Mouse (Mus musculus): ENCODE data around the gene Olfr547. TPM values are rescaled to one million over a fixed set of nuclear protein-coding genes. Genes with fewer than 3 reads are reported as not detected.
"Not testable (repeated sequence)": the region's sequence is repeated elsewhere in the genome, so short reads cannot be mapped to it uniquely, and the experiment has no call there.

The Olfr547 gene
- polyA plus RNA-seq (2012; rRNA removed) = not detected in 2 replicates

DNA sequence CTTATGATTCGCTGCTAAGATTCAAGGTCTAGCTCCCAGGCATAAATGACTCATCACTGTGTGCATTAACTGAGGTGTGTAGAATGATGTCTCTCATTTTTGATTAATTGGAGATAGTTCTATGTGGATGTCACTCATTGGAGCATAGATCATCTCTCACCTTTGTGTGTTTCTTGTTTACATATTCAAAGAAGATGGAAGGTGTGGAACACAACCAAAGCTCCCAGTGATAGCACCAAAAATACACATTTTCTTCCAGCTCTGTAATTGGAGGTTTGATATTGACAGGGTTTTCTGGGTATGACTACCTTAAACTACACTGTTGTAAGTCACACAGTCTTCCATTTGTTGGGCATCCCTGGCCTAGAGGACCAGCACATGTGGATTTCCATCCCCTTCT is at the start of gene Olfr547:
Gene Olfr547, plus strand, starts transcription at position 301 of the 400 bp plus-strand sequence.
- 77% methylated on average over 1 of the region's 1 CpGs for WGBS
- DNase-seq (ENCODE audit: low read depth in 1 of 2, low spot score in 2 of 2) = no peak
- Histone ChIP-seq H3K27me3 (ENCODE audit: control insufficient read depth, insufficient read depth, low read length) (no peaks in the 10 kb centered on the region), H3K36me3 (ENCODE audit: control insufficient read depth, insufficient read depth, low read length) (no peaks in the 10 kb centered on the region), H3K27ac (ENCODE audit: insufficient read depth, low read length) (no peak within 1 kb of the TSS), H3K4me1 (ENCODE audit: control insufficient read depth, insufficient read depth, insufficient read length) (no peaks in the 10 kb centered on the region), H3K4me3 (ENCODE audit: extremely low read depth, insufficient read depth, insufficient read length) (no peak within 1 kb of the TSS)
- no peak for TF ChIP-seq POLR2A (IDR thresholded peaks at IDR 0.05; ENCODE audit: low read depth, low read length)
- no peak for TF ChIP-seq CTCF (IDR thresholded peaks at IDR 0.05; ENCODE audit: extremely low read depth, insufficient read depth, insufficient read length, insufficient replicate concordance)

DNA sequence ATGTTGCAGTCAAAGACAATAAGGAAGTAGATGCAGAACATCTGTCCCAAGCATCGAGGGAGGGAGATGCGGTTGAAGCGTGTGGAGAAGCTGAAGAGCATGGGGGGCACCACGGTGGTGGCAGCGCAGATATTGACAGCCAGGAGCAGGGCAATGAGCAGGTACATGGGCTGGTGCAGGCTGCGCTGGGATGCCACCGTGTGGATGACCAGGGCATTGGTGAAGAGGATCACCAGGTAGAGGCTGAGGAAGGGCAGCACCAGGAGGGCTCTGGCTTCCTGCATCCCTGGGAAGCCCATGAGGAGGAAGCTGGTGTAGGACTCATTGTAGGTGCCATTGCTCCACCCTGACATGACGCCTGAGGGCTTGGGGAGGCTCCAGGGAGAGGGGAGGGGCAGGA is 49.8 kb upstream of the Olfr547 start:
- H3K27ac ChIP-seq (ENCODE audit: insufficient read depth, low read length); H3K4me3 ChIP-seq (ENCODE audit: extremely low read depth, insufficient read depth, insufficient read length); DNase-seq (ENCODE audit: low read depth in 1 of 2, low spot score in 2 of 2); H3K4me1 ChIP-seq (ENCODE audit: control insufficient read depth, insufficient read depth, insufficient read length); H3K27me3 ChIP-seq (ENCODE audit: control insufficient read depth, insufficient read depth, low read length); H3K36me3 ChIP-seq (ENCODE audit: control insufficient read depth, insufficient read depth, low read length): not testable (repeated sequence)
- 67% methylated on average over 8 of the region's 8 CpGs for WGBS

DNA sequence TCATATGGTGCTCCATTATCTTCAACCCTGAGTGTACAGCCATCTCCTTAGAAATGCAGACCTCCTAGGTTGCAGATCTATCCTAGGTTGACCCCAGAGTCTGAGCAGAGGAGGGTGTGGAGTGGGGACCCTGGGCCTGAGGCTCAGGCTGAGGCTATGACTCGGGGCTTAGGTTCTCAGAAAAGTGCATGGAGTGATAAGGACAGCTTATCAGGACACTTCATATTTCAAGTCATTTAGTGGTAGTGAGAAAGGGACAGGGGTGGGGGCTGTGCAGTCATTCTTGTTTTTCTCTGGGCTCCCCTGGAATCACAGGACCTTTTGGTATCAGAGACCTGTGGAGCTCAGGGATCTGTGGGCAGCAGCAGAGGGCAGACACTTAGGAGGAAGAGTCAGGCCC is 48.4 kb upstream of the Olfr547 start:
- no peak overlapping the region for H3K27ac ChIP-seq (ENCODE audit: insufficient read depth, low read length)
- no peaks in the 10 kb centered on the region for H3K4me1 ChIP-seq (ENCODE audit: control insufficient read depth, insufficient read depth, insufficient read length)
- no peaks in the 10 kb centered on the region for H3K36me3 ChIP-seq (ENCODE audit: control insufficient read depth, insufficient read depth, low read length)
- no peak for DNase-seq (ENCODE audit: low read depth in 1 of 2, low spot score in 2 of 2)
- no peak overlapping the region for H3K4me3 ChIP-seq (ENCODE audit: extremely low read depth, insufficient read depth, insufficient read length)
- no peaks in the 10 kb centered on the region for H3K27me3 ChIP-seq (ENCODE audit: control insufficient read depth, insufficient read depth, low read length)
- TF ChIP-seq POLR2A (IDR thresholded peaks at IDR 0.05; ENCODE audit: low read depth, low read length) (no peak), CTCF (IDR thresholded peaks at IDR 0.05; ENCODE audit: extremely low read depth, insufficient read depth, insufficient read length, insufficient replicate concordance) (no peak)
- WGBS = 62% methylated on average over 1 of the region's 1 CpGs

DNA sequence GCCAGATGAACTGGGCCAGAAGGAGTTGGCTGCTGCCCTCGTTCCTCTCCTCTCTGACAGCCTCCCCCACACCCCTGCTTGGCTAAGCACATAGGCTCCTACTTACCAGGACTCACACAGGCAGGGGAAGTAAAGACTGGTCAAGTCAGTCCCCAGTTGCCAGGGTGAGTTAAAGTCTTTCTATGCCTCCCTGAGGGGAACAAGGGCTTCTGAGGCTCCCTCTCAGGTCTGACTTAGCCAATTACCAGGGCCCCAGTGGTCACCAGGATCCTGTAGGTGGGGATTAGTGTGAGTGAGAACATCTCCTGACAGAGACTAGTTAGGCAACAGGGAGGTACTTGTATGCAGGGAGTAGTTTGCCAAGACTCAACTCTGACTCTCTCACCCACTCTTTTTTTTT is 46.4 kb upstream of the Olfr547 start, which contains the start of gene Olfr544:
Gene Olfr544, minus strand, starts transcription at position 153 of the 400 bp plus-strand sequence.
- no peaks in the 10 kb centered on the region for H3K4me1 ChIP-seq (ENCODE audit: control insufficient read depth, insufficient read depth, insufficient read length)
- H3K36me3 ChIP-seq (ENCODE audit: control insufficient read depth, insufficient read depth, low read length) = no peaks in the 10 kb centered on the region
- TF ChIP-seq CTCF (IDR thresholded peaks at IDR 0.05; ENCODE audit: extremely low read depth, insufficient read depth, insufficient read length, insufficient replicate concordance) = no peak
- no peak for TF ChIP-seq POLR2A (IDR thresholded peaks at IDR 0.05; ENCODE audit: low read depth, low read length)
- no peaks in the 10 kb centered on the region for H3K27me3 ChIP-seq (ENCODE audit: control insufficient read depth, insufficient read depth, low read length)
- H3K27ac ChIP-seq (ENCODE audit: insufficient read depth, low read length) = no peak within 1 kb of the TSS
- 37% methylated on average over 1 of the region's 1 CpGs for WGBS
- no peak for DNase-seq (ENCODE audit: low read depth in 1 of 2, low spot score in 2 of 2)
- no peak within 1 kb of the TSS for H3K4me3 ChIP-seq (ENCODE audit: extremely low read depth, insufficient read depth, insufficient read length)

DNA sequence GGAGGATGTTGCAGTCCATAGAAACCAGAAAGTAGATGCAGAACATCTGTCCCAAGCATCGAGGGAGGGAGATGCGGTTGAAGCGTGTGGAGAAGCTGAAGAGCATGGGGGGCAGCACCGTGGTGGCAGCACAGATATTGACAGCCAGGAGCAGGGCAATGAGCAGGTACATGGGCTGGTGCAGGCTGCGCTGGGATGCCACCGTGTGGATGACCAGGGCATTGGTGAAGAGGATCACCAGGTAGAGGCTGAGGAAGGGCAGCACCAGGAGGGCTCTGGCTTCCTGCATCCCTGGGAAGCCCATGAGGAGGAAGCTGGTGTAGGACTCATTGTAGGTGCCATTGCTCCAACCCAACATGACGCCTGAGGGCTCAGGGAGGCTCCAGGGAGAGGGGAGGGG is 40.1 kb upstream of the Olfr547 start:
- not testable (repeated sequence) for H3K27ac ChIP-seq (ENCODE audit: insufficient read depth, low read length); H3K4me1 ChIP-seq (ENCODE audit: control insufficient read depth, insufficient read depth, insufficient read length); H3K36me3 ChIP-seq (ENCODE audit: control insufficient read depth, insufficient read depth, low read length); H3K4me3 ChIP-seq (ENCODE audit: extremely low read depth, insufficient read depth, insufficient read length); DNase-seq (ENCODE audit: low read depth in 1 of 2, low spot score in 2 of 2); H3K27me3 ChIP-seq (ENCODE audit: control insufficient read depth, insufficient read depth, low read length)
- WGBS = 66% methylated on average over 7 of the region's 7 CpGs

DNA sequence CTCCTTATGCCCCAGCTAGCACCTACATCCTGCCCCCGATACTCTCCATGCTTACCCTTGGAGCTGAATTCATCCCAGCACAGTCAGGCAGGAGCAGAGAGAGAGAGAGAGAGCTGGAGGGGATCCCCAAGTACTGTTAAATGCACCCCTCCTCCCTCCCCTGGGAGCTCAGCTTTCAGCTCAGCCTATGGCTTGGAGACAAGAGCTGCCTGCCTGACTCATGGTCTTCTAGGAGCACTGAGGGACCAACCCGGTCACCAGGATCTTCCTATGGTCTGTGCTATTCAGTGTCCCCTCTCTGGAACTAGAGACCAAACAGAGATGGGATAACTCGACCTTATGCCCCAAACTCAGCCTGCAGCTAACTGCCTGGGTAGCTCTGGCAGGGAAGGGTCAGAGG is 35.1 kb upstream of the Olfr547 start, which contains the start of gene Olfr545:
Gene Olfr545, minus strand, starts transcription at position 101 of the 400 bp plus-strand sequence.
- Histone ChIP-seq H3K27me3 (ENCODE audit: control insufficient read depth, insufficient read depth, low read length) (no peaks in the 10 kb centered on the region), H3K36me3 (ENCODE audit: control insufficient read depth, insufficient read depth, low read length) (no peaks in the 10 kb centered on the region), H3K4me3 (ENCODE audit: extremely low read depth, insufficient read depth, insufficient read length) (no peak within 1 kb of the TSS), H3K4me1 (ENCODE audit: control insufficient read depth, insufficient read depth, insufficient read length) (no peaks in the 10 kb centered on the region), H3K27ac (ENCODE audit: insufficient read depth, low read length) (no peak within 1 kb of the TSS)
- WGBS = 79% methylated on average over 3 of the region's 3 CpGs
- DNase-seq (ENCODE audit: low read depth in 1 of 2, low spot score in 2 of 2) = no peak
- no peak for TF ChIP-seq POLR2A (IDR thresholded peaks at IDR 0.05; ENCODE audit: low read depth, low read length)
- no peak for TF ChIP-seq CTCF (IDR thresholded peaks at IDR 0.05; ENCODE audit: extremely low read depth, insufficient read depth, insufficient read length, insufficient replicate concordance)

DNA sequence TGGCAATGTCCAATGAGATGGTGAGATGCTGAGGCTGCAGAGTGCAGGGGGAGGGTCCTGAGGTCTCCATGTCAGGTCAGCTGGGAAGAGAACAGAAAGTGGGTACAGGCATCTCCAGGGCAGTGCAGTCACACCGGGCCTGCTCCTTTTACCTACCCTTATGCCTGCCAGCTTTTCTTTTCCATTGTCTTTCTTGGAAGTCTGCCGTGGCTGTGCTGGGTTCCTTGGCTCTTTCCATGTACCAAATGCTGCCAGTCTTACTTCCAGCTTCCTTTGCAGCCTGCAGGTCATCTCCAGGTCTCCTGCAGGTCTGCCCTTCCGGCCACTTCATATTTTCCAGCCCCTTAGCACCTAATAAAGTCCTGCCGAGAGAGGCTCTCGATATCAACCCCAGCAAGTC is 32.6 kb upstream of the Olfr547 start:
- H3K27me3 ChIP-seq (ENCODE audit: control insufficient read depth, insufficient read depth, low read length) = no peaks in the 10 kb centered on the region
- H3K4me3 ChIP-seq (ENCODE audit: extremely low read depth, insufficient read depth, insufficient read length) = no peak overlapping the region
- H3K4me1 ChIP-seq (ENCODE audit: control insufficient read depth, insufficient read depth, insufficient read length) = no peaks in the 10 kb centered on the region
- no peaks in the 10 kb centered on the region for H3K36me3 ChIP-seq (ENCODE audit: control insufficient read depth, insufficient read depth, low read length)
- no peak for DNase-seq (ENCODE audit: low read depth in 1 of 2, low spot score in 2 of 2)
- H3K27ac ChIP-seq (ENCODE audit: insufficient read depth, low read length) = no peak overlapping the region
- TF ChIP-seq CTCF (IDR thresholded peaks at IDR 0.05; ENCODE audit: extremely low read depth, insufficient read depth, insufficient read length, insufficient replicate concordance) (no peak), POLR2A (IDR thresholded peaks at IDR 0.05; ENCODE audit: low read depth, low read length) (no peak)
- 81% methylated on average over 5 of the region's 5 CpGs for WGBS

All from spleen, adult 2 months (tissue).